In the genomic region with DNA sequence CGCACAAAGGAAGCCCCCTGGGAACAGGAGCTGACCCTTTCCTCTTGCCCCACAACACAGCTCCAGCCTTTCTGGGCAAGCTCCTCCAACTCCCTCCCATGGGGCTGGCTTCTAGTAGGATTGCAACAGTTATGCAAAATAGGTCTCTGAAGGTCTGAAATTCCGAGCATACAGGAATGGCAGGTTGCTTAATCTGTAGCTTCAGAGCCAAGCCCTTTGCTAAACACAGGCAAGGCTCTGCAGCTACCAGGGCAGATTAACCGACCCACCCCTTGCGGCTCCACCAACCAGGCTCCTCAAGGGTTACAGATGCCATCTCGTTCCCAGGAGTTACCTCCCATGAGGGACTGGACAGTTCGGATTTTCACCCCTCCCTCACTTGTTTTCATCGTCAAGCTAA, we compare ENCODE assay signal across 8 mouse cellular contexts.
A peak's percentile ranks its signal among the peaks of the same experiment; 100 is the strongest.
DNase-seq lines count a peak whose midpoint lies in the region; ATAC-seq and TF ChIP-seq lines count a peak whose summit lies in the region.

No protein-coding gene starts in this region.

- H3K36me3 ChIP-seq in embryonic facial prominence, embryonic 14.5 days (ENCODE audit: control insufficient read depth, insufficient read depth, low read length) = no peaks in the 10 kb centered on the region
- no peaks in the 10 kb centered on the region for H3K36me3 ChIP-seq in limb, embryonic 13.5 days
- H3K36me3 ChIP-seq in midbrain, postnatal 0 days (ENCODE audit: insufficient read depth, low read length) = no peaks in the 10 kb centered on the region

- no peak overlapping the region for H3K4me2 ChIP-seq in embryonic facial prominence, embryonic 14.5 days (ENCODE audit: low read depth, low read length)
- H3K4me2 ChIP-seq in limb, embryonic 13.5 days (replicated peaks) = no peak overlapping the region
- H3K4me2 ChIP-seq in midbrain, postnatal 0 days (ENCODE audit: low read depth, low read length, poor library complexity, severe bottlenecking) = no peak overlapping the region

- DNase-seq in frontal cortex, postnatal 25 days (ENCODE audit: low spot score in 2 of 2) = no peak
- DNase-seq in embryonic facial prominence, embryonic 14.5 days (ENCODE audit: low spot score) = peak; percentile 80
- DNase-seq in heart, postnatal 10 days = peak; percentile 57 to 72
- peak; percentile 46 for DNase-seq in midbrain, postnatal 0 days (ENCODE audit: low spot score)
- DNase-seq in layer of hippocampus, adult 18-20 months (ENCODE audit: low spot score in 2 of 2) = no peak
- no peak for DNase-seq in left cerebral cortex, postnatal 14 days (ENCODE audit: low spot score in 2 of 2)

- no peak for TF ChIP-seq CTCF in midbrain, postnatal 0 days (IDR thresholded peaks at IDR 0.05)

- ATAC-seq in frontal cortex, adult (ENCODE audit: low TSS enrichment) = peak; percentile 5; the same call in 1 of the 2 replicates
- ATAC-seq in embryonic facial prominence, embryonic 14.5 days (ENCODE audit: low read depth) = peak; percentile 66
- no peak for ATAC-seq in limb, embryonic 13.5 days (ENCODE audit: low FRiP score, low read depth)
- peak; percentile 32; the same call in 1 of the 2 replicates for ATAC-seq in midbrain, postnatal 0 days (ENCODE audit: low FRiP score)

- no peak overlapping the region for H3K9ac ChIP-seq in embryonic facial prominence, embryonic 14.5 days (ENCODE audit: low read depth, low read length)
- H3K9ac ChIP-seq in limb, embryonic 13.5 days = no peak overlapping the region
- no peak overlapping the region for H3K9ac ChIP-seq in midbrain, postnatal 0 days (replicated peaks; ENCODE audit: low read length, poor library complexity, severe bottlenecking)

- peaks cover 29% of the 10 kb centered on the region for H3K4me1 ChIP-seq in embryonic facial prominence, embryonic 14.5 days (ENCODE audit: control insufficient read depth, insufficient read depth, low read length)
- H3K4me1 ChIP-seq in limb, embryonic 13.5 days = peaks cover 32% of the 10 kb centered on the region
- H3K4me1 ChIP-seq in midbrain, postnatal 0 days (ENCODE audit: insufficient read depth, low read length) = peaks cover 6% of the 10 kb centered on the region; the same call in 1 of the 2 replicates

- no peaks in the 10 kb centered on the region for H3K27me3 ChIP-seq in embryonic facial prominence, embryonic 14.5 days (replicated peaks; ENCODE audit: control insufficient read depth, insufficient read depth, low read length)
- H3K27me3 ChIP-seq in limb, embryonic 13.5 days = no peaks in the 10 kb centered on the region
- no peaks in the 10 kb centered on the region for H3K27me3 ChIP-seq in midbrain, postnatal 0 days (ENCODE audit: insufficient read depth, low read length)

- intact Hi-C loops in heart, postnatal 10 days (cut with DNase I) = loop anchor here (5.0 kb wide), 1 partner anchor 53 kb away; no protein-coding TSS in a partner anchor
- intact Hi-C loops in left cerebral cortex, postnatal 14 days (cut with DNase I) = no loop called here

- WGBS in embryonic facial prominence, embryonic 14.5 days = 15% methylated on average over 7 of the region's 7 CpGs
- 31% methylated on average over 7 of the region's 7 CpGs for WGBS in limb, embryonic 13.5 days
- WGBS in midbrain, postnatal 0 days = 12% methylated on average over 7 of the region's 7 CpGs

- H3K9me3 ChIP-seq in embryonic facial prominence, embryonic 14.5 days (ENCODE audit: control insufficient read depth, low read length) = no peaks in the 10 kb centered on the region
- H3K9me3 ChIP-seq in limb, embryonic 13.5 days = no peaks in the 10 kb centered on the region
- no peaks in the 10 kb centered on the region for H3K9me3 ChIP-seq in midbrain, postnatal 0 days (ENCODE audit: low read length)

- no peak overlapping the region for H3K4me3 ChIP-seq in embryonic facial prominence, embryonic 14.5 days (ENCODE audit: low read depth, low read length)
- no peak overlapping the region for H3K4me3 ChIP-seq in limb, embryonic 13.5 days
- no peak overlapping the region for H3K4me3 ChIP-seq in midbrain, postnatal 0 days (ENCODE audit: low read depth, low read length)

- peak overlapping the region; percentile 63; the same call in 1 of the 2 replicates for H3K27ac ChIP-seq in embryonic facial prominence, embryonic 14.5 days (replicated peaks; ENCODE audit: low read depth, low read length)
- H3K27ac ChIP-seq in limb, embryonic 13.5 days = peak overlapping the region; percentile 17; the same call in 1 of the 2 replicates
- H3K27ac ChIP-seq in midbrain, postnatal 0 days (ENCODE audit: low read depth, low read length) = peak overlapping the region; percentile 51

Comparison
In these comparisons a context has a peak if more than half of its experiments do, and no peak if none do; other contexts are left out.
1. DNase-seq: peak in embryonic facial prominence, embryonic 14.5 days (single experiment), heart, postnatal 10 days (2 of 2) and midbrain, postnatal 0 days (single experiment); none in frontal cortex, postnatal 25 days (0 of 2), layer of hippocampus, adult 18-20 months (0 of 2) and left cerebral cortex, postnatal 14 days (0 of 2).
2. Peak in every context shown above with its lines, with median percentiles within 50 percentile points of each other: H3K27ac ChIP-seq.